In the genomic region with DNA sequence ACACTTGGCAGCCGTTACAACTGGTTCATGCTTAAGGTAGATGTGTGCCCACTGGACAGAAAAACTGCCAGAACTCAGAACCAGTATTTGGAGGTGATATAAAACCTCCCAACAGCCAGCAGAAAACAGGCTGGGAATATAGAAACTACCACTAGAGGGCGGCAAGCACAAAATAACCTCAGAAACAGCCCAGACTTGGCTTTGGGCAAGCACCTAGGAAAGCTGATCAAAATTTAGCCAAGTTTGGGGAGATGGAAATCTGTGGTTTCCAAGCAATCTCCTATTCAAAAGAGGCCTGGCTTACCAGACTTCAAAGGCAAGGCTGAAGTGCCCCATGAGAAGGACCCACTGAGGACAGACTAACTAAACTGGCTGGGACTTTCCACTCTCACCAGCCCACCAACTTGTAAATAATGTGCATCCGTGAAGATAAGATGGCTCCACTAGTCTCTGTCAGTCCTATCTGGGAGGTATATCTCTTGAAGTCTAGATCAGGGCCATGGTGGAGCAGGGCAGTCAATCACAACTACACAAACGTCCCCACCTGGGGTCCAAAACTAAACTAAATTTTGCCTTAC, we compare ENCODE assay signal across 8 mouse cellular contexts. TPM values are rescaled to one million over a fixed set of nuclear protein-coding genes. Genes with fewer than 3 reads are reported as not detected.
DNase-seq lines count a peak whose midpoint lies in the region; ATAC-seq and TF ChIP-seq lines count a peak whose summit lies in the region.

No protein-coding gene starts in this region.

- H3K9ac ChIP-seq in MEL (ENCODE audit: control insufficient read depth, low read depth, low read length, poor library complexity, severe bottlenecking), result no peak overlapping the region
- H3K9ac ChIP-seq in liver, embryonic 11.5 days (ENCODE audit: low read depth, low read length), result no peak overlapping the region
- H3K9ac ChIP-seq in neural tube, embryonic 15.5 days (replicated peaks), result no peak overlapping the region

- TF ChIP-seq POLR2A in MEL (IDR thresholded peaks at IDR 0.05; ENCODE audit: control insufficient read depth in 1 of 2, insufficient read depth in 1 of 2, low read depth in 1 of 2, low read length in 2 of 2, poor library complexity in 1 of 2), result no peak
- TF ChIP-seq POLR2A in thymus, adult 2 months (IDR thresholded peaks at IDR 0.05; ENCODE audit: control insufficient read depth, extremely low read depth, insufficient read depth, low read length, poor library complexity), result no peak

- DNase-seq in 3T3-L1 (ENCODE audit: low read depth, low spot score) (peak; percentile 92), MEL (ENCODE audit: low read depth, low spot score) (peak; percentile 77)
- peak; percentile 43 to 64 for DNase-seq in cerebellum, postnatal 36 days
- peak; percentile 48 to 71 for DNase-seq in frontal cortex, postnatal 25 days (ENCODE audit: low spot score in 2 of 2)
- DNase-seq in kidney, postnatal 10 days, result peak; percentile 77
- DNase-seq in liver, embryonic 11.5 days (ENCODE audit: low spot score), result no peak
- DNase-seq in thymus, adult 2 months, result peak; percentile 73

- H3K27ac ChIP-seq in MEL (ENCODE audit: control insufficient read depth, low read depth, low read length), result no peak overlapping the region
- no peak overlapping the region for H3K27ac ChIP-seq in liver, embryonic 11.5 days (ENCODE audit: low read depth, low read length)
- 0 out of 2 replicates have a peak overlapping the region, but pooled peaks have one; percentile 48 for H3K27ac ChIP-seq in neural tube, embryonic 15.5 days (replicated peaks)
- peak overlapping the region; percentile 44; the same call in 1 of the 2 replicates for H3K27ac ChIP-seq in thymus, adult 2 months (ENCODE audit: control insufficient read depth, insufficient read depth, low read length)

- H3K9me3 ChIP-seq in MEL (replicated peaks; ENCODE audit: insufficient read depth, low read length), result no peaks in the 10 kb centered on the region
- H3K9me3 ChIP-seq in liver, embryonic 11.5 days (ENCODE audit: control insufficient read depth, low read length), result no peaks in the 10 kb centered on the region
- H3K9me3 ChIP-seq in neural tube, embryonic 15.5 days (replicated peaks), result no peaks in the 10 kb centered on the region

- ATAC-seq in liver, embryonic 11.5 days (replicated peaks; ENCODE audit: low FRiP score), result peak; percentile 27; the same call in 1 of the 2 replicates
- ATAC-seq in neural tube, embryonic 15.5 days (ENCODE audit: low FRiP score), result peak; percentile 37; the same call in 1 of the 2 replicates

- no peak overlapping the region for H3K4me2 ChIP-seq in liver, embryonic 11.5 days
- no peak overlapping the region for H3K4me2 ChIP-seq in neural tube, embryonic 15.5 days

- TF ChIP-seq EP300 in MEL (IDR thresholded peaks at IDR 0.05; ENCODE audit: low read depth in 1 of 2, low read length in 2 of 2), result no peak

- peak; percentile 96 for TF ChIP-seq RAD21 in MEL (IDR thresholded peaks at IDR 0.05; ENCODE audit: low read depth, low read length)

- no peaks in the 10 kb centered on the region for H3K27me3 ChIP-seq in MEL (ENCODE audit: control insufficient read depth in 1 of 2, insufficient read depth in 2 of 2, low read length in 2 of 2)
- H3K27me3 ChIP-seq in liver, embryonic 11.5 days (replicated peaks; ENCODE audit: control insufficient read depth, insufficient read depth, low read length), result no peaks in the 10 kb centered on the region
- H3K27me3 ChIP-seq in neural tube, embryonic 15.5 days (replicated peaks), result no peaks in the 10 kb centered on the region
- no peaks in the 10 kb centered on the region for H3K27me3 ChIP-seq in thymus, adult 2 months (ENCODE audit: control insufficient read depth, insufficient read depth, low read length)

- peaks cover 42% of the 10 kb centered on the region for H3K79me2 ChIP-seq in MEL (ENCODE audit: control insufficient read depth, insufficient read depth, low read length, poor library complexity)

- WGBS in liver, embryonic 11.5 days, result 39% methylated on average over 4 of the region's 4 CpGs
- 48% methylated on average over 4 of the region's 4 CpGs for WGBS in neural tube, embryonic 15.5 days
- WGBS in thymus, adult 2 months, result 43% methylated on average over 4 of the region's 4 CpGs

- peaks cover 7 to 27% of the 10 kb centered on the region in 2 experiments for H3K36me3 ChIP-seq in MEL (ENCODE audit: control insufficient read depth in 1 of 2, insufficient read depth in 2 of 2, low read length in 2 of 2)
- peaks cover 55% of the 10 kb centered on the region for H3K36me3 ChIP-seq in liver, embryonic 11.5 days (ENCODE audit: control insufficient read depth, insufficient read depth, low read length)
- peaks cover 22% of the 10 kb centered on the region for H3K36me3 ChIP-seq in neural tube, embryonic 15.5 days
- H3K36me3 ChIP-seq in thymus, adult 2 months (ENCODE audit: control insufficient read depth, insufficient read depth, low read length), result peaks cover 70% of the 10 kb centered on the region

- peak; percentile 68 to 91 (median 76) for TF ChIP-seq CTCF in MEL (IDR thresholded peaks at IDR 0.05 in 2 of 3, conservative IDR thresholded peaks at IDR 0.05 in 1 of 3; ENCODE audit: control insufficient read depth in 1 of 3, insufficient read depth in 1 of 3, low read depth in 2 of 3, low read length in 3 of 3, poor library complexity in 1 of 3, severe bottlenecking in 1 of 3)
- TF ChIP-seq CTCF in thymus, adult 2 months (IDR thresholded peaks at IDR 0.05; ENCODE audit: borderline replicate concordance, control insufficient read depth, extremely low read depth, insufficient read depth, low read length, poor library complexity), result no peak

- peaks cover 3 to 5% of the 10 kb centered on the region in 2 experiments; a peak in 2 of 4 replicates for H3K4me1 ChIP-seq in MEL (ENCODE audit: control insufficient read depth in 1 of 2, insufficient read depth in 2 of 2, low read length in 2 of 2)
- H3K4me1 ChIP-seq in liver, embryonic 11.5 days (replicated peaks; ENCODE audit: control insufficient read depth, insufficient read depth, low read length), result peaks cover 15% of the 10 kb centered on the region
- H3K4me1 ChIP-seq in neural tube, embryonic 15.5 days, result peaks cover 15% of the 10 kb centered on the region; the same call in 1 of the 2 replicates
- H3K4me1 ChIP-seq in thymus, adult 2 months (replicated peaks; ENCODE audit: control insufficient read depth, insufficient read depth, low read length), result 0 out of 2 replicates have a peak, but pooled peaks cover 8% of the 10 kb centered on the region

- no peak overlapping the region for H3K4me3 ChIP-seq in MEL (ENCODE audit: control insufficient read depth in 1 of 2, insufficient read depth in 1 of 2, low read depth in 2 of 2, low read length in 2 of 2)
- H3K4me3 ChIP-seq in liver, embryonic 11.5 days (ENCODE audit: low read depth, low read length), result no peak overlapping the region
- H3K4me3 ChIP-seq in neural tube, embryonic 15.5 days (replicated peaks), result no peak overlapping the region
- H3K4me3 ChIP-seq in thymus, adult 2 months (ENCODE audit: control insufficient read depth, insufficient read depth, low read length), result no peak overlapping the region

TF ChIP-seq in MEL, 35 proteins besides CTCF, POLR2A, EP300 and RAD21:
- TF ChIP-seq SMC3 (IDR thresholded peaks at IDR 0.05; ENCODE audit: low read depth, low read length) (peak; percentile 95), GATA1 (IDR thresholded peaks at IDR 0.05; ENCODE audit: low read depth, low read length) (peak; percentile 48; the same call in 1 of the 2 replicates), SIN3A (IDR thresholded peaks at IDR 0.05; ENCODE audit: low read length) (peak; percentile 52; the same call in 1 of the 2 replicates), ZC3H11A (IDR thresholded peaks at IDR 0.05; ENCODE audit: low read depth, low read length) (peak; percentile 96), USF1 (IDR thresholded peaks at IDR 0.05; ENCODE audit: low read depth, low read length) (no peak), ZMIZ1 (IDR thresholded peaks at IDR 0.05; ENCODE audit: low read depth, low read length) (no peak), ZNF384 (IDR thresholded peaks at IDR 0.05; ENCODE audit: low read depth, low read length) (peak; percentile 34; the same call in 1 of the 2 replicates), HCFC1 (IDR thresholded peaks at IDR 0.05; ENCODE audit: low read depth, low read length) (no peak)

RNA-seq across cellular contexts. Expression of gene Zfp217, which starts 31.1 kb away (rescaled TPM):
- 21.7 and 29.3 TPM in 2 replicates for total RNA-seq in MEL (2012; rRNA removed)
- polyA plus RNA-seq in MEL (2012; ENCODE audit: insufficient read depth in 1 of 2, insufficient read length in 2 of 2, low read depth in 1 of 2, low replicate concordance in 2 of 2, missing spikeins in 1 of 2), result 10 to 100 TPM; 25.5 to 34.9 TPM
- polyA plus RNA-seq in liver, embryonic 11.5 days (2014; fragmentation: Nextera tagmentation; extraction: Ambion mirVana), result 5.1 and 5.4 TPM in 2 replicates
- polyA plus RNA-seq in neural tube, embryonic 15.5 days (2015; fragmentation: Nextera tagmentation; extraction: Ambion mirVana), result 0.82 and 2.4 TPM in 2 replicates
- polyA plus RNA-seq in thymus, adult 2 months (2012; rRNA removed), result 32.1 and 41.0 TPM in 2 replicates

Comparison
In these comparisons a context has a peak if more than half of its experiments do, and no peak if none do; other contexts are left out.
1. H3K27ac ChIP-seq: peak in neural tube, embryonic 15.5 days (single experiment) and thymus, adult 2 months (single experiment); none in MEL (single experiment) and liver, embryonic 11.5 days (single experiment).